Mouse (Mus musculus) MEL (cell line): Measurements from ENCODE around the gene Daam1. TPM values are rescaled to one million over a fixed set of nuclear protein-coding genes. Genes with fewer than 3 reads are reported as not detected.

Experiments used
- DNase-seq: peaks from one replicate; pipeline ENCODE4 v3.0.0; 2011; ENCODE audit warnings: low read depth, low spot score
- H3K27ac ChIP-seq: 2 replicates; pipeline ENCODE4 v1.5.1; 2012; ENCODE audit warnings: low read depth, mild to moderate bottlenecking, control low read depth, low read length, moderate library complexity; ENCODE audit not compliant: control insufficient read depth
- H3K27me3 ChIP-seq, 2 experiments: fragments of 150-350 bp in 1 of 2; sonication (generic) in 1 of 2; 2 replicates each; pipeline ENCODE4 v1.6.1; 2012; ENCODE audit warnings: low read length in 2 of 2, mild to moderate bottlenecking in 2 of 2, improper control_type of control experiment in 1 of 2, moderate library complexity in 1 of 2; ENCODE audit not compliant: insufficient read depth in 2 of 2, control insufficient read depth in 1 of 2
- H3K36me3 ChIP-seq, 2 experiments: 2 replicates each; pipeline ENCODE4 v1.6.1; 2012 to 2014; ENCODE audit warnings: low read length in 2 of 2, improper control_type of control experiment in 1 of 2, inconsistent platforms in 1 of 2, mild to moderate bottlenecking in 1 of 2; ENCODE audit not compliant: insufficient read depth in 2 of 2, control insufficient read depth in 1 of 2
- H3K4me1 ChIP-seq, 2 experiments: fragments of 150-350 bp in 1 of 2; sonication (generic) in 1 of 2; 2 replicates each; pipeline ENCODE4 v1.6.1; 2012; ENCODE audit warnings: low read length in 2 of 2, improper control_type of control experiment in 1 of 2, mild to moderate bottlenecking in 1 of 2; ENCODE audit not compliant: insufficient read depth in 2 of 2, control insufficient read depth in 1 of 2
- H3K4me3 ChIP-seq, 2 experiments: fragments of 150-350 bp in 1 of 2; sonication (generic) in 1 of 2; 2 replicates each; pipeline ENCODE4 v1.5.1; 2012; ENCODE audit warnings: low read depth in 2 of 2, low read length in 2 of 2, mild to moderate bottlenecking in 2 of 2, moderate library complexity in 2 of 2, control low read depth in 1 of 2, improper control_type of control experiment in 1 of 2; ENCODE audit not compliant: control insufficient read depth in 1 of 2, insufficient read depth in 1 of 2
- H3K79me2 ChIP-seq: 2 replicates; pipeline ENCODE4 v1.6.1; 2012; ENCODE audit warnings: mild to moderate bottlenecking, low read length, moderate library complexity; ENCODE audit not compliant: control insufficient read depth, poor library complexity, insufficient read depth
- H3K9ac ChIP-seq: 2 replicates; pipeline ENCODE4 v1.6.1; 2012; ENCODE audit warnings: low read depth, mild to moderate bottlenecking, control low read depth, low read length, moderate library complexity; ENCODE audit not compliant: control insufficient read depth, poor library complexity, severe bottlenecking
- H3K9me3 ChIP-seq: fragments of 150-350 bp; sonication (generic); replicated peaks from 2 replicates; pipeline ENCODE4 v1.6.1; 2012; ENCODE audit warnings: mild to moderate bottlenecking, low read length, improper control_type of control experiment, moderate library complexity; ENCODE audit not compliant: insufficient read depth
- BHLHE40 ChIP-seq: IDR thresholded peaks from 2 replicates; pipeline ENCODE4 v1.6.1; 2012; ENCODE audit warnings: low read depth, mild to moderate bottlenecking, inconsistent platforms, low read length, improper control_type of control experiment, borderline replicate concordance
- CHD1 ChIP-seq: IDR thresholded peaks from 2 replicates; pipeline ENCODE4 v1.6.1; 2012; ENCODE audit warnings: low read depth, mild to moderate bottlenecking, inconsistent platforms, low read length, improper control_type of control experiment
- CHD2 ChIP-seq: IDR thresholded peaks from 2 replicates; pipeline ENCODE4 v1.6.1; 2011; ENCODE audit warnings: low read length, improper control_type of control experiment
- CTCF ChIP-seq, 3 experiments: IDR thresholded peaks in 2 of 3; conservative IDR thresholded peaks in 1 of 3; 2 replicates each; pipeline ENCODE4 v1.5.1; 2011 to 2012; ENCODE audit warnings: low read length in 3 of 3, low read depth in 2 of 3, mild to moderate bottlenecking in 2 of 3, improper control_type of control experiment in 1 of 3, inconsistent platforms in 1 of 3, mixed read lengths in 1 of 3, moderate library complexity in 1 of 3; ENCODE audit not compliant: control insufficient read depth in 1 of 3, insufficient read depth in 1 of 3, poor library complexity in 1 of 3, severe bottlenecking in 1 of 3
- E2F4 ChIP-seq: IDR thresholded peaks from 2 replicates; pipeline ENCODE4 v1.6.1; 2011; ENCODE audit warnings: low read depth, low read length, improper control_type of control experiment, borderline replicate concordance
- ELF1 ChIP-seq: IDR thresholded peaks from 2 replicates; pipeline ENCODE4 v1.6.1; 2014; ENCODE audit warnings: low read depth, mild to moderate bottlenecking, inconsistent platforms, low read length, improper control_type of control experiment, moderate library complexity
- EP300 ChIP-seq, 2 experiments: IDR thresholded peaks; 2 replicates each; pipeline ENCODE4 v1.6.1; 2011; ENCODE audit warnings: improper control_type of control experiment in 2 of 2, low read length in 2 of 2, low read depth in 1 of 2, mild to moderate bottlenecking in 1 of 2
- ETS1 ChIP-seq: IDR thresholded peaks from 2 replicates; pipeline ENCODE4 v1.6.1; 2012; ENCODE audit warnings: low read depth, mild to moderate bottlenecking, inconsistent platforms, low read length, improper control_type of control experiment, moderate library complexity
- GATA1 ChIP-seq: IDR thresholded peaks from 2 replicates; pipeline ENCODE4 v1.6.1; 2011; ENCODE audit warnings: low read depth, low read length, improper control_type of control experiment
- HCFC1 ChIP-seq: IDR thresholded peaks from 2 replicates; pipeline ENCODE4 v1.6.1; 2012; ENCODE audit warnings: low read depth, mild to moderate bottlenecking, inconsistent platforms, low read length, improper control_type of control experiment, moderate library complexity
- JUND ChIP-seq: IDR thresholded peaks from 2 replicates; pipeline ENCODE4 v1.6.1; 2011; ENCODE audit warnings: low read depth, mild to moderate bottlenecking, improper control_type of control experiment, low read length
- KAT2A ChIP-seq: conservative IDR thresholded peaks from 2 replicates; pipeline ENCODE4 v1.6.1; 2012; ENCODE audit warnings: low read depth, low read length, improper control_type of control experiment, inconsistent platforms
- MAFK ChIP-seq: IDR thresholded peaks from 2 replicates; pipeline ENCODE4 v1.6.1; 2011; ENCODE audit warnings: low read depth, mild to moderate bottlenecking, low read length, improper control_type of control experiment, borderline replicate concordance
- MAX ChIP-seq: IDR thresholded peaks from 2 replicates; pipeline ENCODE4 v1.6.1; 2011; ENCODE audit warnings: low read length, improper control_type of control experiment
- MAZ ChIP-seq: IDR thresholded peaks from 2 replicates; pipeline ENCODE4 v1.6.1; 2012; ENCODE audit warnings: low read depth, mild to moderate bottlenecking, inconsistent platforms, low read length, improper control_type of control experiment
- MEF2A ChIP-seq: IDR thresholded peaks from 2 replicates; pipeline ENCODE4 v1.6.1; 2014; ENCODE audit warnings: low read depth, mild to moderate bottlenecking, inconsistent platforms, low read length, improper control_type of control experiment; ENCODE audit not compliant: poor library complexity, insufficient replicate concordance, severe bottlenecking; ENCODE audit errors: extremely low read depth
- MXI1 ChIP-seq: IDR thresholded peaks from 2 replicates; pipeline ENCODE4 v1.6.1; 2011; ENCODE audit warnings: mild to moderate bottlenecking, low read depth, low read length, improper control_type of control experiment
- MYB ChIP-seq: IDR thresholded peaks from 2 replicates; pipeline ENCODE4 v1.6.1; 2011; ENCODE audit warnings: mild to moderate bottlenecking, low read depth, low read length, improper control_type of control experiment
- MYC ChIP-seq: IDR thresholded peaks from 2 replicates; pipeline ENCODE4 v1.6.1; 2011; ENCODE audit warnings: low read depth, mild to moderate bottlenecking, low read length, improper control_type of control experiment, moderate library complexity
- NELFE ChIP-seq: IDR thresholded peaks from 2 replicates; pipeline ENCODE4 v1.6.1; 2011; ENCODE audit warnings: low read depth, low read length, improper control_type of control experiment
- NRF1 ChIP-seq: IDR thresholded peaks from 2 replicates; pipeline ENCODE4 v1.6.1; 2014; ENCODE audit warnings: low read depth, mild to moderate bottlenecking, inconsistent platforms, low read length, improper control_type of control experiment, moderate library complexity; ENCODE audit not compliant: poor library complexity, insufficient read depth, severe bottlenecking
- POLR2AphosphoS2 ChIP-seq: IDR thresholded peaks from 2 replicates; pipeline ENCODE4 v1.6.1; 2011; ENCODE audit warnings: low read length, improper control_type of control experiment
- POLR2AphosphoS5 ChIP-seq: IDR thresholded peaks from 2 replicates; pipeline ENCODE4 v1.6.1; 2012; ENCODE audit warnings: low read depth, borderline replicate concordance, mild to moderate bottlenecking, inconsistent platforms, low read length, moderate library complexity, mixed read lengths
- RAD21 ChIP-seq: IDR thresholded peaks from 2 replicates; pipeline ENCODE4 v1.6.1; 2011; ENCODE audit warnings: mild to moderate bottlenecking, low read depth, low read length, improper control_type of control experiment
- RCOR1 ChIP-seq: IDR thresholded peaks from 2 replicates; pipeline ENCODE4 v1.6.1; 2012; ENCODE audit warnings: low read depth, mild to moderate bottlenecking, inconsistent platforms, low read length, improper control_type of control experiment
- SIN3A ChIP-seq: IDR thresholded peaks from 2 replicates; pipeline ENCODE4 v1.6.1; 2012; ENCODE audit warnings: low read length, improper control_type of control experiment, inconsistent platforms
- TAL1 ChIP-seq: IDR thresholded peaks from 2 replicates; pipeline ENCODE4 v1.6.1; 2012; ENCODE audit warnings: mild to moderate bottlenecking, inconsistent platforms, low read length, moderate library complexity, mixed read lengths
- TBP ChIP-seq: IDR thresholded peaks from 2 replicates; pipeline ENCODE4 v1.8.0; 2011; ENCODE audit warnings: low read depth, low read length, improper control_type of control experiment
- TCF12 ChIP-seq: IDR thresholded peaks from 2 replicates; pipeline ENCODE4 v1.6.1; 2014; ENCODE audit warnings: low read depth, mild to moderate bottlenecking, inconsistent platforms, low read length, improper control_type of control experiment, moderate library complexity
- UBTF ChIP-seq: IDR thresholded peaks from 2 replicates; pipeline ENCODE4 v1.6.1; 2012; ENCODE audit warnings: low read depth, mild to moderate bottlenecking, inconsistent platforms, low read length, improper control_type of control experiment, moderate library complexity, borderline replicate concordance; ENCODE audit not compliant: insufficient read depth
- USF1 ChIP-seq: IDR thresholded peaks from 2 replicates; pipeline ENCODE4 v1.6.1; 2014; ENCODE audit warnings: low read depth, mild to moderate bottlenecking, inconsistent platforms, low read length, improper control_type of control experiment, moderate library complexity
- USF2 ChIP-seq, 2 experiments: IDR thresholded peaks; 2 replicates each; pipeline ENCODE4 v1.6.1; 2011 to 2012; ENCODE audit warnings: improper control_type of control experiment in 2 of 2, low read length in 2 of 2, borderline replicate concordance in 1 of 2, inconsistent platforms in 1 of 2, low read depth in 1 of 2, mild to moderate bottlenecking in 1 of 2; ENCODE audit not compliant: insufficient read depth in 1 of 2
- ZC3H11A ChIP-seq: IDR thresholded peaks from 2 replicates; pipeline ENCODE4 v1.6.1; 2012; ENCODE audit warnings: low read depth, mild to moderate bottlenecking, inconsistent platforms, low read length, improper control_type of control experiment
- ZKSCAN1 ChIP-seq: IDR thresholded peaks from 2 replicates; pipeline ENCODE4 v1.6.1; 2012; ENCODE audit warnings: low read depth, mild to moderate bottlenecking, inconsistent platforms, low read length, improper control_type of control experiment, moderate library complexity
- ZNF384 ChIP-seq: IDR thresholded peaks from 2 replicates; pipeline ENCODE4 v1.6.1; 2012; ENCODE audit warnings: low read depth, mild to moderate bottlenecking, inconsistent platforms, low read length, improper control_type of control experiment
- polyA plus RNA-seq, 2 experiments: library from polyadenylated mRNA; stranded (reverse) in 1 of 2; unstranded in 1 of 2; fragments of >175 nt in 1 of 2; fragments of >200 nt in 1 of 2; gene quantifications; 2 replicates each; pipeline versions ENCODE4 v1.2.1 to v1.2.4; 2012; ENCODE audit warnings: low replicate concordance in 2 of 2, low read depth in 1 of 2; ENCODE audit not compliant: insufficient read length in 2 of 2, insufficient read depth in 1 of 2, missing spikeins in 1 of 2
- total RNA-seq: library from RNA; depleted of rRNA; stranded (reverse); fragments of 300-350 nt; gene quantifications from 2 replicates; pipeline ENCODE4 v1.2.3, GENCODE M21; 2012

The Daam1 gene
- total and polyA plus RNA-seq, 3 experiments = 9.2 to 12.0 TPM; not detected in 1

DNA sequence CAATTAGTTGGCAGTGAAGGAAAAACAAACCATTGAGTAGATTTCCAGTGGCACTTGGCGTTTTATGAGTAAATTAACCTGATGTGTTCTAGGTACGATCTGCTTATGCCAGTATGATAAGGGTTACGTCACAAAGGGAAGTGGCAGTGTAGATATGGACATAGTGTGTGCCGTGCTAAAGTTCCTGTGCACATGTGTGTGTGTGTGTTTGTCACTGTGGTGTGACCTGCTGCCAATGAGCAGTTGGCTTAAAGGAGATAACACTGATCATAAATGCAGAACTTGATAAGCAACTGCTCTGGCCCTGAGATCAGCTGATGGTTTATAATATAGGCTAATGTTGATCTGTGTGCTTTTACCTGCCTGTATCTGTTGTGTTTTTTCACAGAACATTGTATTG, 73.4 kb downstream of the Daam1 start:
- Histone ChIP-seq H3K36me3 (peaks cover 5 to 19% of the 10 kb centered on the region in 2 experiments), H3K9me3 (no peaks in the 10 kb centered on the region), H3K27me3 (no peaks in the 10 kb centered on the region), H3K9ac (no peak overlapping the region), H3K27ac (peak overlapping the region; percentile 70), H3K4me1 (peaks cover 11 to 14% of the 10 kb centered on the region in 2 experiments), H3K79me2 (no peaks in the 10 kb centered on the region), H3K4me3 (peak overlapping the region in 1 of 2 experiments; percentile 16; a peak in 1 of 4 replicates)
- peak; percentile 84 for DNase-seq
- 0 out of 2 replicates have a peak, but pooled peaks have one; percentile 39 for TF ChIP-seq E2F4
- peak; percentile 99 for TF ChIP-seq ETS1
- TF ChIP-seq BHLHE40 = peak; percentile 93
- TF ChIP-seq ZC3H11A = peak; percentile 13; the same call in 1 of the 2 replicates
- TF ChIP-seq RAD21 = no peak
- peak; percentile 84 for TF ChIP-seq ZKSCAN1
- TF ChIP-seq MAZ = 0 out of 2 replicates have a peak, but pooled peaks have one; percentile 66
- peak; percentile 58 for TF ChIP-seq ZNF384
- no peak for TF ChIP-seq CTCF (IDR thresholded peaks at IDR 0.05 in 2 of 3, conservative IDR thresholded peaks at IDR 0.05 in 1 of 3; ENCODE audit: control insufficient read depth in 1 of 3, insufficient read depth in 1 of 3, low read depth in 2 of 3, low read length in 3 of 3, poor library complexity in 1 of 3, severe bottlenecking in 1 of 3)
- no peak for TF ChIP-seq NELFE
- TF ChIP-seq MXI1 = peak; percentile 89
- TF ChIP-seq USF1 = peak; percentile 76
- TF ChIP-seq JUND = peak; percentile 63; the same call in 1 of the 2 replicates
- peak; percentile 52; the same call in 1 of the 2 replicates for TF ChIP-seq MAFK
- TF ChIP-seq TCF12 = peak; percentile 93
- TF ChIP-seq GATA1 = peak; percentile 94
- TF ChIP-seq MYB = peak; percentile 80
- TF ChIP-seq MEF2A = peak; percentile 48; the same call in 1 of the 2 replicates
- peak; percentile 52; the same call in 1 of the 2 replicates for TF ChIP-seq ELF1
- no peak for TF ChIP-seq UBTF
- TF ChIP-seq CHD1 = peak; percentile 78; the same call in 1 of the 2 replicates
- TF ChIP-seq CHD2 = peak; percentile 19; the same call in 1 of the 2 replicates
- peak; percentile 77 for TF ChIP-seq RCOR1
- no peak for TF ChIP-seq TBP
- TF ChIP-seq KAT2A = peak; percentile 43; the same call in 1 of the 2 replicates
- TF ChIP-seq POLR2AphosphoS2 = no peak
- TF ChIP-seq TAL1 = peak; percentile 43
- TF ChIP-seq MAX = peak; percentile 86
- peak; percentile 29; the same call in 1 of the 2 replicates for TF ChIP-seq NRF1
- peak; percentile 95 for TF ChIP-seq EP300 (IDR thresholded peaks at IDR 0.05; ENCODE audit: low read depth in 1 of 2, low read length in 2 of 2)
- no peak for TF ChIP-seq USF2 (IDR thresholded peaks at IDR 0.05; ENCODE audit: borderline replicate concordance in 1 of 2, insufficient read depth in 1 of 2, low read depth in 1 of 2, low read length in 2 of 2)
- TF ChIP-seq POLR2AphosphoS5 = no peak
- peak; percentile 72; the same call in 1 of the 2 replicates for TF ChIP-seq MYC
- peak; percentile 93 for TF ChIP-seq SIN3A
- TF ChIP-seq HCFC1 = peak; percentile 58; the same call in 1 of the 2 replicates
